In the genomic region with DNA sequence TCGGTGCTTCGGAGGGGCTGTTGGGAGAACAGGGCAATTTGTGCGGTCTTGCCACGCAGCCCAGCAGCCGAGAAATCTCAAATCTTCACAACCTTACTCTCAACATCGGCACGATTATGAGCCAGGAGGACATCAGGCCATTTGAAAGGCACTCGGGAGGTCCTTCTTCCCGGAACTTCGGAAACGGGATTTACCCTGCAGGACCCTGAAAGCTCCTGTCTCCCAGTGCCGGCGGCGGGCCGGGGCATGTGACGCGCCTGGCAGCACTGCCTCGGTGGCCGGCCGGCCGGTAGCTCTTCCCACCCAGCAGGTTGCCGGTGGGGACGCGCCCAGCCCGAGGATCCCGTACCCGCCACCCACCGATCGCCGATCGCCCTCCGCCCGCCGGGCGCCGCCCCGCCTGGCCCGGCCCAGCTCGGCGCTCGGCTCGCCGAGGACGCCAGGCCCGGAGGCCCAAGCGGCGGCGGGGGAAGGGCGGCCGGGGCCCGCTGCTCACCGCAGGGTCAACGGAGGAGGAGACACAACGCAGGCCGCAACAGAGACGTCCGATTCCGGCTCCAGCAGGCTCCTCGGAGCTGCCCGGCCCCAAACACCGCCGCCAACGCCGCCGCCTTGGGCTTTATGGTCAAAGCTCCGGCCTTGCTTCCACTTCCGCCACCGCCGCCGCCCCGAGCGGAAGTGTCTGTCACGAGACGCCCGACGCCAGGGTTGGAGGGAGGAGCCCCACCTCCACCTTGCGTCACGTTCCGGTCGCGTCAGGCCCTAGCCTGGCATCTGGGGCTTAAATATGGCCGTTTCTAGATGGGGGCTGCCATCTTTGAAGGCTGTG, we compare ENCODE assay signal across 8 mouse cellular contexts. TPM values are rescaled to one million over a fixed set of nuclear protein-coding genes. Genes with fewer than 3 reads are reported as not detected.
DNase-seq lines count a peak whose midpoint lies in the region; ATAC-seq lines count a peak whose summit lies in the region.

A gene (minus strand): TSS at position 694 of the 829 bp plus-strand sequence.

- peak within 1 kb of the TSS; percentile 82 for H3K4me3 ChIP-seq in hindbrain, embryonic 11.5 days (ENCODE audit: low read depth, low read length)

- H3K9ac ChIP-seq in hindbrain, embryonic 11.5 days (ENCODE audit: low read depth, low read length) = peak within 1 kb of the TSS; percentile 92

- peak; percentile 99 for ATAC-seq in hindbrain, embryonic 11.5 days (ENCODE audit: low FRiP score)

- H3K27me3 ChIP-seq in hindbrain, embryonic 11.5 days (ENCODE audit: control insufficient read depth, insufficient read depth, low read length) = 0 out of 2 replicates have a peak, but pooled peaks cover 2% of the 10 kb centered on the region

- peak; percentile 98 for DNase-seq in Muller cell, postnatal 12 days (ENCODE audit: inconsistent ontology term)
- DNase-seq in cerebellum, adult 9-11 months = peak; percentile 96
- peak; percentile 93 to 97 for DNase-seq in frontal cortex, adult 2 months (ENCODE audit: extremely low spot score in 1 of 2, low spot score in 1 of 2)
- DNase-seq in hindbrain, embryonic 11.5 days (ENCODE audit: low spot score) = peak; percentile 95
- DNase-seq in layer of hippocampus, postnatal 10 days (ENCODE audit: low spot score in 2 of 2) = peak; percentile 93 to 96
- DNase-seq in lung, postnatal 10 days = peak; percentile 98
- peak; percentile 96 for DNase-seq in ovary, postnatal 36 days (ENCODE audit: low spot score)
- DNase-seq in thymus, postnatal 25 days = peak; percentile 90

- H3K27ac ChIP-seq in hindbrain, embryonic 11.5 days (ENCODE audit: low read depth, low read length) = peak within 1 kb of the TSS; percentile 76

- H3K36me3 ChIP-seq in hindbrain, embryonic 11.5 days (ENCODE audit: control insufficient read depth, insufficient read depth, low read length) = no peaks in the 10 kb centered on the region

- H3K4me1 ChIP-seq in hindbrain, embryonic 11.5 days (replicated peaks; ENCODE audit: control insufficient read depth, insufficient read depth, low read length) = no peaks in the 10 kb centered on the region

- peak within 1 kb of the TSS; percentile 51 for H3K4me2 ChIP-seq in hindbrain, embryonic 11.5 days (replicated peaks; ENCODE audit: low read depth, low read length)

- WGBS in hindbrain, embryonic 11.5 days = under 1% methylated on average over 80 of the region's 82 CpGs

- H3K9me3 ChIP-seq in hindbrain, embryonic 11.5 days (ENCODE audit: control insufficient read depth, low read length) = no peaks in the 10 kb centered on the region

RNA-seq across cellular contexts. Expression of the gene that starts here (rescaled TPM):
- polyA plus RNA-seq in frontal cortex, adult 2 months (2012; rRNA removed) = 388 and 392 TPM in 2 replicates
- polyA plus RNA-seq in hindbrain, embryonic 11.5 days (2014; fragmentation: Nextera tagmentation; extraction: Ambion mirVana) = 273 and 288 TPM in 2 replicates
- 100 to 1,000 TPM; 290 to 295 TPM for total RNA-seq in layer of hippocampus, postnatal 10 days (2021)

Comparison
In these comparisons a context has a peak if more than half of its experiments do, and no peak if none do; other contexts are left out.
1. Peak in every context shown above with its lines: DNase-seq, ATAC-seq, H3K4me3 ChIP-seq and H3K27ac ChIP-seq.